ENCODE assay signal across 8 mouse cellular contexts in the genomic region with DNA sequence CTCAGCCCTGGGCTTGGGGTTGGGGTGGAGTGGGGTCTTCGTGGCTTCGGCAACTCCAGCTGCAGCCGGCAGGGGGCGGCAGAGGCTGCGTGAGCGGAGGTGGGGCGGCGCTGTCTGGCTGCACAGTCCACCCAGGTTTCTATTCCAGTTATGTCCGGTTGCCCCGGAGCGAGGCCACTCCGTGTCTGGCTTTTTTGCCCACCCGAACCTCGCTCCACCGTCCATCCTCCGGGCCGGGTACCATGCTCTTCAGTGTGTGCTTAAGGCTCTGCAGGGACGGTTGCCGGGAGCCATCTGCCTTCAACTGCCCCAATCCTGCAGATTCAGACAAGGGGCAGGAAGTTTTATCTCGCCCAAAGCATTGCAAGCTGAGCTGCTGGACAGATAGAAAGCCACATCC. TPM values are rescaled to one million over a fixed set of nuclear protein-coding genes. Genes with fewer than 3 reads are reported as not detected.
DNase-seq lines count a peak whose midpoint lies in the region; ATAC-seq and TF ChIP-seq lines count a peak whose summit lies in the region.

No protein-coding gene starts in this region.

- peak; percentile 63 for TF ChIP-seq CTCF in bone marrow macrophage, adult 2 months (IDR thresholded peaks at IDR 0.05; ENCODE audit: low read depth, low read length)
- TF ChIP-seq CTCF in embryonic fibroblast, embryonic 13.5 days (IDR thresholded peaks at IDR 0.05; ENCODE audit: borderline replicate concordance, insufficient read depth, low read length): peak; percentile 91
- TF ChIP-seq CTCF in stomach, postnatal 0 days (IDR thresholded peaks at IDR 0.05; ENCODE audit: low read depth): peak; percentile 83

- no peaks in the 10 kb centered on the region for H3K36me3 ChIP-seq in heart, embryonic 12.5 days
- no peaks in the 10 kb centered on the region for H3K36me3 ChIP-seq in kidney, embryonic 15.5 days
- no peaks in the 10 kb centered on the region for H3K36me3 ChIP-seq in liver, embryonic 15.5 days (replicated peaks)
- H3K36me3 ChIP-seq in stomach, postnatal 0 days (ENCODE audit: control insufficient read depth, insufficient read depth, low read length): no peaks in the 10 kb centered on the region

- H3K9me3 ChIP-seq in heart, embryonic 12.5 days (replicated peaks): no peaks in the 10 kb centered on the region
- H3K9me3 ChIP-seq in kidney, embryonic 15.5 days (replicated peaks): no peaks in the 10 kb centered on the region
- no peaks in the 10 kb centered on the region for H3K9me3 ChIP-seq in liver, embryonic 15.5 days (replicated peaks)
- H3K9me3 ChIP-seq in stomach, postnatal 0 days (ENCODE audit: control insufficient read depth, low read length): no peaks in the 10 kb centered on the region

- peak overlapping the region; percentile 65 for H3K9ac ChIP-seq in heart, embryonic 12.5 days
- peak overlapping the region; percentile 50 for H3K9ac ChIP-seq in kidney, embryonic 15.5 days
- no peak overlapping the region for H3K9ac ChIP-seq in liver, embryonic 15.5 days
- peak overlapping the region; percentile 41; the same call in 1 of the 2 replicates for H3K9ac ChIP-seq in stomach, postnatal 0 days (ENCODE audit: low read length)

- 0% methylated on average over 20 of the region's 20 CpGs for WGBS in heart, embryonic 12.5 days
- 0% methylated on average over 20 of the region's 20 CpGs for WGBS in kidney, embryonic 15.5 days
- WGBS in liver, embryonic 15.5 days (ENCODE audit: insufficient replicate concordance): under 1% methylated on average over 20 of the region's 20 CpGs
- 2% methylated on average over 20 of the region's 20 CpGs for WGBS in stomach, postnatal 0 days

- H3K27ac ChIP-seq in bone marrow macrophage, adult 2 months (ENCODE audit: insufficient read depth, low read depth, low read length): no peak overlapping the region
- no peak overlapping the region for H3K27ac ChIP-seq in embryonic fibroblast, embryonic 13.5 days (ENCODE audit: insufficient read depth, low read length)
- H3K27ac ChIP-seq in heart, embryonic 12.5 days (ENCODE audit: poor library complexity, severe bottlenecking): no peak overlapping the region
- no peak overlapping the region for H3K27ac ChIP-seq in kidney, embryonic 15.5 days
- H3K27ac ChIP-seq in liver, embryonic 15.5 days (replicated peaks): no peak overlapping the region
- no peak overlapping the region for H3K27ac ChIP-seq in stomach, postnatal 0 days (replicated peaks)

- no peak for TF ChIP-seq POLR2A in bone marrow macrophage, adult 2 months (IDR thresholded peaks at IDR 0.05; ENCODE audit: borderline replicate concordance, low read depth, low read length)
- TF ChIP-seq POLR2A in embryonic fibroblast, embryonic 13.5 days (IDR thresholded peaks at IDR 0.05; ENCODE audit: low read depth, low read length): no peak

- peak; percentile 89 for ATAC-seq in heart, embryonic 12.5 days (ENCODE audit: insufficient number of reproducible peaks, low FRiP score)
- ATAC-seq in kidney, embryonic 15.5 days (replicated peaks; ENCODE audit: low FRiP score): peak; percentile 97
- ATAC-seq in liver, embryonic 15.5 days (ENCODE audit: insufficient read depth): no peak
- peak; percentile 66 for ATAC-seq in stomach, postnatal 0 days (ENCODE audit: low FRiP score, low TSS enrichment)

- TF ChIP-seq EP300 in stomach, postnatal 0 days (optimal IDR thresholded peaks at IDR 0.05): no peak

- no peaks in the 10 kb centered on the region for H3K4me1 ChIP-seq in bone marrow macrophage, adult 2 months (ENCODE audit: control insufficient read depth, insufficient read depth, low read length)
- no peaks in the 10 kb centered on the region for H3K4me1 ChIP-seq in embryonic fibroblast, embryonic 13.5 days (ENCODE audit: control insufficient read depth, insufficient read depth, low read length)
- peaks cover 4% of the 10 kb centered on the region; the same call in 1 of the 2 replicates for H3K4me1 ChIP-seq in heart, embryonic 12.5 days (replicated peaks)
- H3K4me1 ChIP-seq in kidney, embryonic 15.5 days: 0 out of 2 replicates have a peak, but pooled peaks cover 4% of the 10 kb centered on the region
- H3K4me1 ChIP-seq in liver, embryonic 15.5 days (replicated peaks): peaks cover 6% of the 10 kb centered on the region; the same call in 1 of the 2 replicates
- no peaks in the 10 kb centered on the region for H3K4me1 ChIP-seq in stomach, postnatal 0 days (replicated peaks; ENCODE audit: control insufficient read depth, insufficient read depth)

- DNase-seq in CD4-positive helper T cell, adult 2 months (ENCODE audit: low read depth, low spot score): peak; percentile 17
- DNase-seq in neural tube, embryonic 10.5 days (ENCODE audit: extremely low spot score, low spot score): peak; percentile 87
- DNase-seq in stomach, postnatal 0 days (ENCODE audit: low spot score): peak; percentile 64

- peak overlapping the region; percentile 80 for H3K4me2 ChIP-seq in heart, embryonic 12.5 days
- H3K4me2 ChIP-seq in kidney, embryonic 15.5 days: peak overlapping the region; percentile 74
- peak overlapping the region; percentile 64 for H3K4me2 ChIP-seq in liver, embryonic 15.5 days
- peak overlapping the region; percentile 67 for H3K4me2 ChIP-seq in stomach, postnatal 0 days (replicated peaks; ENCODE audit: low read depth)

- peak overlapping the region; percentile 50 for H3K4me3 ChIP-seq in bone marrow macrophage, adult 2 months (ENCODE audit: insufficient read depth, low read length)
- peak overlapping the region; percentile 43 for H3K4me3 ChIP-seq in embryonic fibroblast, embryonic 13.5 days (ENCODE audit: insufficient read depth, low read length)
- H3K4me3 ChIP-seq in heart, embryonic 12.5 days: peak overlapping the region; percentile 64
- H3K4me3 ChIP-seq in kidney, embryonic 15.5 days (replicated peaks): peak overlapping the region; percentile 52
- H3K4me3 ChIP-seq in liver, embryonic 15.5 days (replicated peaks): peak overlapping the region; percentile 47
- H3K4me3 ChIP-seq in stomach, postnatal 0 days (ENCODE audit: low read depth, low read length): peak overlapping the region; percentile 40

- peaks cover 14% of the 10 kb centered on the region; the same call in 1 of the 2 replicates for H3K27me3 ChIP-seq in heart, embryonic 12.5 days (replicated peaks)
- H3K27me3 ChIP-seq in kidney, embryonic 15.5 days: no peaks in the 10 kb centered on the region
- H3K27me3 ChIP-seq in liver, embryonic 15.5 days: peaks cover 2% of the 10 kb centered on the region; the same call in 1 of the 2 replicates
- no peaks in the 10 kb centered on the region for H3K27me3 ChIP-seq in stomach, postnatal 0 days (ENCODE audit: control insufficient read depth, insufficient read depth, low read length)

RNA-seq across cellular contexts. Expression of gene Akain1, which starts 36.3 kb away (rescaled TPM):
- polyA plus RNA-seq in bone marrow macrophage, adult 2 months (2012; ENCODE audit: insufficient read depth, insufficient read length, missing spikeins): not detected in 2 replicates
- not detected in 2 replicates for polyA plus RNA-seq in embryonic fibroblast, embryonic 13.5 days (2011; ENCODE audit: insufficient read length, low read depth, missing spikeins)
- not detected in 2 replicates for polyA plus RNA-seq in heart, embryonic 12.5 days (2016; fragmentation: Nextera tagmentation; extraction: Ambion mirVana)
- not detected in 2 replicates for polyA plus RNA-seq in kidney, embryonic 15.5 days (2015; fragmentation: Nextera tagmentation; extraction: Ambion mirVana)
- not detected in 2 replicates for polyA plus RNA-seq in liver, embryonic 15.5 days (2015; fragmentation: Nextera tagmentation; extraction: Ambion mirVana)
- 0.04 TPM in 1 of 2 replicates, not detected in the other for polyA plus RNA-seq in stomach, postnatal 0 days (2015; fragmentation: Nextera tagmentation; extraction: Ambion mirVana)

Comparison
In these comparisons a context has a peak if more than half of its experiments do, and no peak if none do; other contexts are left out.
1. DNase-seq: peak in every context shown above with its lines; median percentile 87 in neural tube, embryonic 10.5 days; 64 in stomach, postnatal 0 days; 17 in CD4-positive helper T cell, adult 2 months.